Mouse (Mus musculus) C2C12 (cell line): ENCODE measurements around the gene Gm2696.

Experiments used
- CTCF ChIP-seq: IDR thresholded peaks from one replicate; pipeline ENCODE4 v1.5.1; 2011; ENCODE audit not compliant: control insufficient read depth, insufficient read depth, insufficient read length
- MAX ChIP-seq: IDR thresholded peaks from one replicate; pipeline ENCODE4 v1.6.1; 2011; ENCODE audit warnings: mild to moderate bottlenecking, control low read depth
- MYOD1 ChIP-seq: IDR thresholded peaks from one replicate; pipeline ENCODE4 v1.6.1; 2011; ENCODE audit warnings: low read depth; ENCODE audit not compliant: control insufficient read depth, insufficient read length
- USF1 ChIP-seq: IDR thresholded peaks from one replicate; pipeline ENCODE4 v1.6.1; 2011; ENCODE audit warnings: low read depth, mild to moderate bottlenecking, control low read depth, moderate library complexity

GRCm38 (mm10) chr10:77864762-77865143 is 50.3 kb downstream of the Gm2696 start:
- TF ChIP-seq CTCF (no peak), MYOD1 (no peak), USF1 (no peak), MAX (no peak)
